Mouse (Mus musculus) forebrain, embryonic 14.5 days (tissue): ENCODE data around the gene Ifne. TPM values are rescaled to one million over a fixed set of nuclear protein-coding genes. Genes with fewer than 3 reads are reported as not detected.

Source experiments
- ATAC-seq: fragments of 200-750 bp; cut with Nextera tagmentation; 2 replicates; pipeline ENCODE4 v1.8.0; 2017; ENCODE audit warnings: mild to moderate bottlenecking, moderate library complexity
- DNase-seq: peaks from one replicate; pipeline ENCODE4 v3.0.0-alpha.2; 2015; ENCODE audit warnings: low spot score
- H3K27ac ChIP-seq: fragments of 300-500 bp; sonication (generic); 2 replicates; pipeline ENCODE4 v1.5.1; 2014; ENCODE audit warnings: low read depth, mild to moderate bottlenecking, control low read depth, low read length, moderate library complexity
- H3K27me3 ChIP-seq: fragments of 300-500 bp; sonication (generic); replicated peaks from 2 replicates; pipeline ENCODE4 v1.6.1; 2014; ENCODE audit warnings: low read length, control low read depth, mixed read lengths; ENCODE audit not compliant: control insufficient read depth, insufficient read depth
- H3K36me3 ChIP-seq: fragments of 300-500 bp; sonication (generic); 2 replicates; pipeline ENCODE4 v1.6.1; 2014; ENCODE audit warnings: low read length, control low read depth; ENCODE audit not compliant: control insufficient read depth, insufficient read depth
- H3K4me1 ChIP-seq: fragments of 300-500 bp; sonication (generic); 2 replicates; pipeline ENCODE4 v1.6.1; 2014; ENCODE audit warnings: antibody characterized with exemption, low read length, control low read depth; ENCODE audit not compliant: control insufficient read depth, insufficient read depth
- H3K4me2 ChIP-seq: fragments of 300-500 bp; sonication (generic); 2 replicates; pipeline ENCODE4 v1.6.1; 2014; ENCODE audit warnings: mild to moderate bottlenecking, control low read depth, low read length
- H3K4me3 ChIP-seq: fragments of 300-500 bp; sonication (generic); 2 replicates; pipeline ENCODE4 v1.5.1; 2014; ENCODE audit warnings: low read depth, low read length, control low read depth
- H3K9ac ChIP-seq: fragments of 300-500 bp; sonication (generic); 2 replicates; pipeline ENCODE4 v1.6.1; 2014; ENCODE audit warnings: mild to moderate bottlenecking, low read length, control low read depth, moderate library complexity
- H3K9me3 ChIP-seq: fragments of 300-500 bp; sonication (generic); replicated peaks from 2 replicates; pipeline ENCODE4 v1.6.1; 2016; ENCODE audit warnings: low read length, control low read depth, mixed read lengths; ENCODE audit not compliant: control insufficient read depth
- WGBS: fragments of 180-500 bp; shearing (Covaris S2); extraction: QIAGEN DNeasy Blood & Tissue Kit; methylation state at CpG from one replicate; pipeline ENCODE4 v1.1.7; 2014; 5-methylcytosine and 5-hydroxymethylcytosine counted together
- polyA plus RNA-seq: library from polyadenylated mRNA; unstranded; fragments of >200 nt; fragmentation: Nextera tagmentation; extraction: Ambion mirVana; gene quantifications from 2 replicates; pipeline ENCODE4 v1.2.1, GENCODE M21; 2014

Gene Ifne
- polyA plus RNA-seq: not detected in 2 replicates

- no peak within 1 kb of the TSS for H3K27ac ChIP-seq
- no peak within 1 kb of the TSS for H3K9ac ChIP-seq
- no peaks in the 10 kb centered on the region for H3K27me3 ChIP-seq
- ATAC-seq (no peak), DNase-seq (no peak)
- H3K4me3 ChIP-seq: no peak within 1 kb of the TSS
- 86% methylated on average over 8 of the region's 8 CpGs for WGBS
- no peaks in the 10 kb centered on the region for H3K36me3 ChIP-seq
- H3K4me1 ChIP-seq: no peaks in the 10 kb centered on the region
- H3K9me3 ChIP-seq: no peaks in the 10 kb centered on the region
- H3K4me2 ChIP-seq: no peak within 1 kb of the TSS
Observed at GRCm38 (mm10) chr4:88880101-88880500, at the start of gene Ifne. Ifne (minus strand) TSS chr4:88880201.

GRCm38 (mm10) chr4:88928341-88929102, 48.5 kb upstream of the Ifne start:
- H3K4me2 ChIP-seq: no peak overlapping the region
- no peak for ATAC-seq
- H3K27me3 ChIP-seq: no peaks in the 10 kb centered on the region
- WGBS: 87% methylated on average over 4 of the region's 4 CpGs
- H3K27ac ChIP-seq: no peak overlapping the region
- no peak for DNase-seq
- H3K9me3 ChIP-seq: 0 out of 2 replicates have a peak, but pooled peaks cover 2% of the 10 kb centered on the region
- H3K9ac ChIP-seq: no peak overlapping the region
- H3K4me1 ChIP-seq: no peaks in the 10 kb centered on the region
- H3K4me3 ChIP-seq: no peak overlapping the region
- no peaks in the 10 kb centered on the region for H3K36me3 ChIP-seq

GRCm38 (mm10) chr4:88927850-88928249, 47.8 kb upstream of the Ifne start:
- Histone ChIP-seq H3K27ac (no peak overlapping the region), H3K4me2 (no peak overlapping the region), H3K9ac (no peak overlapping the region), H3K4me1 (no peaks in the 10 kb centered on the region), H3K9me3 (0 out of 2 replicates have a peak, but pooled peaks cover 2% of the 10 kb centered on the region), H3K4me3 (no peak overlapping the region), H3K27me3 (no peaks in the 10 kb centered on the region), H3K36me3 (no peaks in the 10 kb centered on the region)
- ATAC-seq (no peak), DNase-seq (no peak)
- 91% methylated on average over 2 of the region's 2 CpGs for WGBS

GRCm38 (mm10) chr4:88926637-88927036, 46.6 kb upstream of the Ifne start:
- no peak overlapping the region for H3K9ac ChIP-seq
- 100% methylated on average over 1 of the region's 1 CpGs for WGBS
- DNase-seq: no peak
- H3K27me3 ChIP-seq: no peaks in the 10 kb centered on the region
- 0 out of 2 replicates have a peak, but pooled peaks cover 2% of the 10 kb centered on the region for H3K9me3 ChIP-seq
- no peak overlapping the region for H3K27ac ChIP-seq
- no peak overlapping the region for H3K4me2 ChIP-seq
- ATAC-seq: no peak
- H3K4me1 ChIP-seq: no peaks in the 10 kb centered on the region
- no peaks in the 10 kb centered on the region for H3K36me3 ChIP-seq
- H3K4me3 ChIP-seq: no peak overlapping the region

GRCm38 (mm10) chr4:88926082-88926481, 46.1 kb upstream of the Ifne start:
- Histone ChIP-seq H3K27me3 (no peaks in the 10 kb centered on the region), H3K4me2 (no peak overlapping the region), H3K4me3 (no peak overlapping the region), H3K4me1 (no peaks in the 10 kb centered on the region), H3K9ac (no peak overlapping the region), H3K36me3 (no peaks in the 10 kb centered on the region), H3K27ac (no peak overlapping the region), H3K9me3 (0 out of 2 replicates have a peak, but pooled peaks cover 2% of the 10 kb centered on the region)
- no peak for DNase-seq
- WGBS: 97% methylated on average over 1 of the region's 1 CpGs
- ATAC-seq: no peak

GRCm38 (mm10) chr4:88925456-88925855, 45.5 kb upstream of the Ifne start:
- Histone ChIP-seq H3K4me3 (no peak overlapping the region), H3K36me3 (no peaks in the 10 kb centered on the region), H3K27me3 (no peaks in the 10 kb centered on the region), H3K9ac (no peak overlapping the region), H3K27ac (no peak overlapping the region), H3K4me2 (no peak overlapping the region), H3K9me3 (0 out of 2 replicates have a peak, but pooled peaks cover 2% of the 10 kb centered on the region), H3K4me1 (no peaks in the 10 kb centered on the region)
- no peak for DNase-seq
- 98% methylated on average over 2 of the region's 2 CpGs for WGBS
- ATAC-seq: no peak

- H3K27ac ChIP-seq: no peak overlapping the region
- no peaks in the 10 kb centered on the region for H3K27me3 ChIP-seq
- 94% methylated on average over 5 of the region's 5 CpGs for WGBS
- no peaks in the 10 kb centered on the region for H3K4me1 ChIP-seq
- H3K9me3 ChIP-seq: 0 out of 2 replicates have a peak, but pooled peaks cover 2% of the 10 kb centered on the region
- H3K36me3 ChIP-seq: no peaks in the 10 kb centered on the region
- H3K4me2 ChIP-seq: no peak overlapping the region
- no peak overlapping the region for H3K4me3 ChIP-seq
- ATAC-seq (no peak), DNase-seq (no peak)
- H3K9ac ChIP-seq: no peak overlapping the region
Observed at GRCm38 (mm10) chr4:88921280-88921679, 41.3 kb upstream of the Ifne start.

GRCm38 (mm10) chr4:88917770-88918460, 37.9 kb upstream of the Ifne start:
- no peak for DNase-seq
- H3K27me3 ChIP-seq: no peaks in the 10 kb centered on the region
- no peak for ATAC-seq

GRCm38 (mm10) chr4:88916306-88916705, 36.3 kb upstream of the Ifne start:
- ATAC-seq: no peak
- no peaks in the 10 kb centered on the region for H3K4me1 ChIP-seq
- no peak for DNase-seq
- WGBS: 88% methylated on average over 4 of the region's 4 CpGs
- no peaks in the 10 kb centered on the region for H3K36me3 ChIP-seq
- H3K4me2 ChIP-seq: no peak overlapping the region
- no peaks in the 10 kb centered on the region for H3K27me3 ChIP-seq
- H3K9me3 ChIP-seq: no peaks in the 10 kb centered on the region
- H3K4me3 ChIP-seq: no peak overlapping the region
- no peak overlapping the region for H3K9ac ChIP-seq
- H3K27ac ChIP-seq: no peak overlapping the region

More at GRCm38 (mm10) chr4:88917770-88918460, 37.9 kb upstream of the Ifne start:
- H3K9me3 ChIP-seq: no peaks in the 10 kb centered on the region
- no peaks in the 10 kb centered on the region for H3K4me1 ChIP-seq
- no peaks in the 10 kb centered on the region for H3K36me3 ChIP-seq
- 95% methylated on average over 5 of the region's 5 CpGs for WGBS
- H3K27ac ChIP-seq: no peak overlapping the region
- no peak overlapping the region for H3K9ac ChIP-seq
- no peak overlapping the region for H3K4me2 ChIP-seq
- H3K4me3 ChIP-seq: no peak overlapping the region
